Mouse (Mus musculus) ES-E14 (cell line): Measurements from ENCODE around the gene Tbxas1. TPM values are rescaled to one million over a fixed set of nuclear protein-coding genes. Genes with fewer than 3 reads are reported as not detected.

Experiments
- DNase-seq: peaks from one replicate; pipeline ENCODE4 v3.0.0-alpha.2; 2013; ENCODE audit warnings: low read depth, low spot score
- H3K27ac ChIP-seq: 2 replicates; pipeline ENCODE4 v1.5.1; 2012; ENCODE audit warnings: low read depth, mild to moderate bottlenecking, low read length, moderate library complexity, mixed read lengths; ENCODE audit not compliant: poor library complexity, insufficient read depth, severe bottlenecking
- H3K36me3 ChIP-seq: 2 replicates; pipeline ENCODE4 v1.6.1; 2012; ENCODE audit warnings: mild to moderate bottlenecking, low read length, moderate library complexity, mixed read lengths; ENCODE audit not compliant: control insufficient read depth, poor library complexity, insufficient read depth, severe bottlenecking
- H3K4me1 ChIP-seq, 2 experiments: fragments of 150-350 bp in 1 of 2; sonication (generic) in 1 of 2; 2 replicates each; pipeline ENCODE4 v1.6.1; 2012; ENCODE audit warnings: low read length in 2 of 2, mild to moderate bottlenecking in 1 of 2, mixed read lengths in 1 of 2; ENCODE audit not compliant: control insufficient read depth in 2 of 2, insufficient read depth in 2 of 2, poor library complexity in 1 of 2
- H3K4me3 ChIP-seq, 2 experiments: fragments of 150-350 bp in 1 of 2; sonication (generic) in 1 of 2; 2 replicates each; pipeline ENCODE4 v1.5.1; 2012; ENCODE audit warnings: low read length in 2 of 2, low read depth in 1 of 2, mild to moderate bottlenecking in 1 of 2, mixed read lengths in 1 of 2; ENCODE audit not compliant: insufficient read depth in 1 of 2, poor library complexity in 1 of 2, severe bottlenecking in 1 of 2
- H3K9ac ChIP-seq: 2 replicates; pipeline ENCODE4 v1.6.1; 2012; ENCODE audit warnings: low read depth, mild to moderate bottlenecking, low read length, mixed read lengths; ENCODE audit not compliant: poor library complexity, insufficient read depth, severe bottlenecking
- H3K9me3 ChIP-seq: fragments of 150-350 bp; sonication (generic); 2 replicates; pipeline ENCODE4 v1.6.1; 2012; ENCODE audit warnings: low read depth, mild to moderate bottlenecking, low read length; ENCODE audit not compliant: control insufficient read depth, insufficient read depth
- CHD2 ChIP-seq: IDR thresholded peaks from 2 replicates; pipeline ENCODE4 v1.6.1; 2014; ENCODE audit warnings: mild to moderate bottlenecking, low read depth, low read length, inconsistent platforms
- HCFC1 ChIP-seq: IDR thresholded peaks from 2 replicates; pipeline ENCODE4 v1.6.1; 2012; ENCODE audit warnings: low read length, inconsistent platforms, borderline replicate concordance; ENCODE audit not compliant: insufficient read depth
- MAFK ChIP-seq: IDR thresholded peaks from 2 replicates; pipeline ENCODE4 v1.6.1; 2014; ENCODE audit warnings: mild to moderate bottlenecking, low read depth, low read length, inconsistent platforms; ENCODE audit not compliant: insufficient read depth
- ZC3H11A ChIP-seq: IDR thresholded peaks from 2 replicates; pipeline ENCODE4 v1.6.1; 2012; ENCODE audit warnings: low read depth, mild to moderate bottlenecking, inconsistent platforms, low read length, borderline replicate concordance
- ZNF384 ChIP-seq: IDR thresholded peaks from 2 replicates; pipeline ENCODE4 v1.6.1; 2012; ENCODE audit warnings: low read depth, low read length, inconsistent platforms
- in situ Hi-C, 2 experiments: fragments of 600-800 bp; cut with MboI; formaldehyde crosslinking; loops; one replicate each; pipeline ENCODE4 v1.15.1; 2025; ENCODE audit warnings: low sequenced_read_pairs in 2 of 2, inconsistent platforms in 1 of 2; ENCODE audit not compliant: unreplicated experiment in 2 of 2
- total RNA-seq: library from RNA; depleted of rRNA; stranded (reverse); fragments of 300-350 nt; gene quantifications from 2 replicates; pipeline ENCODE4 v1.2.3, GENCODE M21; 2012

Gene Tbxas1
- total RNA-seq, 1 experiment: not detected

GRCm38 (mm10) chr6:38881975-38882374 lies 6.8 kb downstream of the Tbxas1 start:
- in situ Hi-C loops: no loop called here
- Histone ChIP-seq H3K4me1 (no peaks in the 10 kb centered on the region), H3K9me3 (no peaks in the 10 kb centered on the region), H3K4me3 (no peak overlapping the region), H3K27ac (no peak overlapping the region), H3K36me3 (no peaks in the 10 kb centered on the region), H3K9ac (no peak overlapping the region)
- DNase-seq: no peak
- no peak for TF ChIP-seq MAFK
- no peak for TF ChIP-seq ZC3H11A
- no peak for TF ChIP-seq ZNF384
- TF ChIP-seq CHD2: no peak
- no peak for TF ChIP-seq HCFC1

GRCm38 (mm10) chr6:38882728-38883171 lies 7.5 kb downstream of the Tbxas1 start:
- no peak for DNase-seq
- TF ChIP-seq CHD2 (no peak), ZC3H11A (no peak), MAFK (no peak), ZNF384 (no peak), HCFC1 (no peak)
- Histone ChIP-seq H3K4me3 (no peak overlapping the region), H3K4me1 (no peaks in the 10 kb centered on the region), H3K9ac (no peak overlapping the region), H3K27ac (no peak overlapping the region), H3K36me3 (no peaks in the 10 kb centered on the region), H3K9me3 (no peaks in the 10 kb centered on the region)
- in situ Hi-C loops: no loop called here

GRCm38 (mm10) chr6:38884482-38884881 lies 9.3 kb downstream of the Tbxas1 start:
- TF ChIP-seq MAFK (no peak), CHD2 (no peak), ZNF384 (no peak), ZC3H11A (no peak), HCFC1 (no peak)
- DNase-seq: no peak
- H3K4me1 ChIP-seq: no peaks in the 10 kb centered on the region
- no peak overlapping the region for H3K4me3 ChIP-seq
- in situ Hi-C loops: no loop called here
- H3K9ac ChIP-seq: no peak overlapping the region
- H3K9me3 ChIP-seq: no peaks in the 10 kb centered on the region
- H3K27ac ChIP-seq: no peak overlapping the region
- H3K36me3 ChIP-seq: no peaks in the 10 kb centered on the region

GRCm38 (mm10) chr6:38885132-38885531 lies 9.9 kb downstream of the Tbxas1 start:
- H3K9me3 ChIP-seq: no peaks in the 10 kb centered on the region
- H3K4me3 ChIP-seq: no peak overlapping the region
- no peak overlapping the region for H3K27ac ChIP-seq
- no peak overlapping the region for H3K9ac ChIP-seq
- TF ChIP-seq CHD2: no peak
- TF ChIP-seq MAFK: no peak
- no peak for TF ChIP-seq ZNF384
- no peak for TF ChIP-seq ZC3H11A
- no peak for TF ChIP-seq HCFC1
- in situ Hi-C loops: no loop called here
- no peak for DNase-seq
- H3K4me1 ChIP-seq: no peaks in the 10 kb centered on the region
- H3K36me3 ChIP-seq: no peaks in the 10 kb centered on the region

- Histone ChIP-seq H3K4me1 (no peaks in the 10 kb centered on the region), H3K9me3 (no peaks in the 10 kb centered on the region), H3K9ac (no peak overlapping the region), H3K4me3 (no peak overlapping the region), H3K36me3 (no peaks in the 10 kb centered on the region), H3K27ac (no peak overlapping the region)
- no peak for DNase-seq
- TF ChIP-seq ZNF384 (no peak), ZC3H11A (no peak), MAFK (no peak), CHD2 (no peak), HCFC1 (no peak)
- in situ Hi-C loops: no loop called here
These were observed 12.2 kb downstream of the Tbxas1 start for GRCm38 (mm10) chr6:38887436-38887835.
